Mouse (Mus musculus): ENCODE data around the gene Acpp. TPM values are rescaled to one million over a fixed set of nuclear protein-coding genes. Genes with fewer than 3 reads are reported as not detected.

Gene Acpp
- polyA plus RNA-seq, 1 experiment from 2014 or later, result 0.35 TPM

DNA sequence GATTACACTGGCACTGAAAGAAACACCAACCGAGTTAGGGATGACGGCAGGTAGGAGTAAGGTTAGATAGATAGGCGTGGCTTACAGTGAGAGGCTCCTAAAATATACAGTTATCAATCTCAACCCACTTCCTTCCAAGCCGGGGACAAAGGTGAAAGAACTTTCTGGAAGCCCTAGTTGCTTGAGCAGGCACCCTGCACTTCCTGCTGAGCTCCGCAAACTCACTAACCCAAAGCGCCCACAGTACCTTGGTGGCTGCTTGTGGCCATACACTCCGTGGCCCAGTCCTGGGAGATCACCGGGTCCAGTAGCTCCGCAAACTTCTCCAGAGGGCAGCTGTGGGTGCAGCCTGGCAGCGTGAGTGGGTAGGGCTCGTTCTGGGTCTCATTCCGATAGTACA, 37.0 kb downstream of the Acpp start:
- Histone ChIP-seq H3K4me2 (ENCODE audit: low read length) (no peak overlapping the region), H3K27ac (replicated peaks in 1 of 2; ENCODE audit: control insufficient read depth in 1 of 2, insufficient read depth in 1 of 2, low read depth in 2 of 2, low read length in 2 of 2) (no peak overlapping the region), H3K4me1 (ENCODE audit: control insufficient read depth in 2 of 2, insufficient read depth in 2 of 2, low read length in 2 of 2) (no peaks in the 10 kb centered on the region), H3K27me3 (ENCODE audit: control insufficient read depth, insufficient read depth, low read length) (no peaks in the 10 kb centered on the region), H3K9ac (ENCODE audit: low read length) (no peak overlapping the region), H3K4me3 (ENCODE audit: control insufficient read depth in 1 of 2, insufficient read depth in 1 of 2, low read depth in 1 of 2, low read length in 2 of 2) (no peak overlapping the region), H3K36me3 (ENCODE audit: control insufficient read depth, insufficient read depth, low read length) (no peaks in the 10 kb centered on the region), H3K9me3 (ENCODE audit: control insufficient read depth, low read length) (no peaks in the 10 kb centered on the region)
- WGBS, result 65% methylated on average over 12 of the region's 12 CpGs
- ATAC-seq (ENCODE audit: insufficient number of reproducible peaks, insufficient read depth, low FRiP score, low read depth), result no peak

DNA sequence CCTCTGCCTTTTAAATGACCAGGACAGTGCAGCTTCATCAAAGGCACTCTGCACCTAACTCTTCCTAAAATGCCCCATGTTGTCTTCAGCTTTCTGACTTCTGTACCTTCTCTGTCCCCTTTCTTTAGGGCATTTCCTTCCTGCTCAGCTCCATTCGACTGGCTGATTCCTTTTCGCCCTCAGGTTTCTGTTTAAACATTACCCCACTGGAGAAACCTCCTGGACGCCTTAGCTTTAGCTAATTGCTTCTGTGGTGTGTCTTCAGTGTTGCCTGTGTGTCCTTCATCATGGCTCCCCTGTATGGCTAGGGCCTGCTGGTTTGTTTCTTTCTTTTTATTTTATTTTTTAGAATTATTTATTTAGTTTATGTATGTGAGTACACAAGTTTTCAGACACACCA, 40.5 kb downstream of the Acpp start:
- WGBS, result 61% methylated on average over 3 of the region's 3 CpGs
- Histone ChIP-seq H3K27me3 (ENCODE audit: control insufficient read depth, insufficient read depth, low read length) (no peaks in the 10 kb centered on the region), H3K36me3 (ENCODE audit: control insufficient read depth, insufficient read depth, low read length) (no peaks in the 10 kb centered on the region), H3K27ac (replicated peaks in 1 of 2; ENCODE audit: control insufficient read depth in 1 of 2, insufficient read depth in 1 of 2, low read depth in 2 of 2, low read length in 2 of 2) (no peak overlapping the region), H3K9ac (ENCODE audit: low read length) (no peak overlapping the region), H3K4me3 (ENCODE audit: control insufficient read depth in 1 of 2, insufficient read depth in 1 of 2, low read depth in 1 of 2, low read length in 2 of 2) (no peak overlapping the region), H3K4me2 (ENCODE audit: low read length) (no peak overlapping the region), H3K4me1 (ENCODE audit: control insufficient read depth in 2 of 2, insufficient read depth in 2 of 2, low read length in 2 of 2) (no peaks in the 10 kb centered on the region), H3K9me3 (ENCODE audit: control insufficient read depth, low read length) (no peaks in the 10 kb centered on the region)
- no peak for ATAC-seq (ENCODE audit: insufficient number of reproducible peaks, insufficient read depth, low FRiP score, low read depth)

DNA sequence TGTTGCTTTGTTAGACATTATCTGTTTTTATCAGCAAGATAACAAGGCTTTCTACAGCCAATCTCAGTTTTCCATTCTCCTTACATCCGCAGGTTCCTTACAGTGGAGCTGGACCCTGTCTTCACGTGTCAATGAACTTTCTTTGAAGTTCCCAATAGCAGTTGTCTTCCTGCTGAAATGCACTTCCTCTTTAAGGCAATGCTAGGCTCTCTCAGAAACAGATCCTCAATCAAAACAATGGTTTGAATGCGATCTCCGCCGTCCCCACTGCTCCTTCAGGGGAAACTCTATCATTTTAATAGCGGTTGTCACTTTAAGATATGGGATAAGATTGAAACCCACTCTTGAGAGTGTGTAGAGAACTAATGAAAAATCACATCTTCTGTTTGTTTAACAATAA, 52.6 kb downstream of the Acpp start:
- no peak overlapping the region for H3K27ac ChIP-seq (replicated peaks in 1 of 2; ENCODE audit: control insufficient read depth in 1 of 2, insufficient read depth in 1 of 2, low read depth in 2 of 2, low read length in 2 of 2)
- no peak overlapping the region for H3K4me2 ChIP-seq (ENCODE audit: low read length)
- no peaks in the 10 kb centered on the region for H3K27me3 ChIP-seq (ENCODE audit: control insufficient read depth, insufficient read depth, low read length)
- no peak overlapping the region for H3K9ac ChIP-seq (ENCODE audit: low read length)
- H3K9me3 ChIP-seq (ENCODE audit: control insufficient read depth, low read length), result no peaks in the 10 kb centered on the region
- no peaks in the 10 kb centered on the region for H3K4me1 ChIP-seq (ENCODE audit: control insufficient read depth in 2 of 2, insufficient read depth in 2 of 2, low read length in 2 of 2)
- no peak for ATAC-seq (ENCODE audit: insufficient number of reproducible peaks, insufficient read depth, low FRiP score, low read depth)
- H3K4me3 ChIP-seq (ENCODE audit: control insufficient read depth in 1 of 2, insufficient read depth in 1 of 2, low read depth in 1 of 2, low read length in 2 of 2), result no peak overlapping the region
- no peaks in the 10 kb centered on the region for H3K36me3 ChIP-seq (ENCODE audit: control insufficient read depth, insufficient read depth, low read length)
- 40% methylated on average over 6 of the region's 6 CpGs for WGBS

DNA sequence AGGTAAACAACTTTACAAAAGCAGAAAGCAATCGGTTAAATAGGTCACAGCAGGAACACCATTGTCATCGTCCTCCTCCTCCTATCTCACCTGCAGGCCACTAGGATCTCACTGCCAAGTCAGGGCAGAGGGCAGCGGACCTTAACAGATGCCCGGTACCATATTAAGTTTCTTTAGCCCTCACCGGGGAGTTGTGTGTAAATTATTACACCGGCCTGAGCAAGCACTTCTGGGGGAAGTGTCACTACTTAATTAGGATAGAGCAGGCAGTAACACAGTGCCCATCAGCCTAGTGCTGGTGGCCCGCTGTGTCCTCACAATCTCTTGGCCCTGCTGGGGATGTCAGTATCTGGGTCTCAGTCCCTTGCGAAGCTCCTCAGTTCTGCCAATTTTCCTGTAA, 55.0 kb downstream of the Acpp start:
- no peaks in the 10 kb centered on the region for H3K36me3 ChIP-seq (ENCODE audit: control insufficient read depth, insufficient read depth, low read length)
- H3K4me3 ChIP-seq (ENCODE audit: control insufficient read depth in 1 of 2, insufficient read depth in 1 of 2, low read depth in 1 of 2, low read length in 2 of 2), result no peak overlapping the region
- H3K27ac ChIP-seq (replicated peaks in 1 of 2; ENCODE audit: control insufficient read depth in 1 of 2, insufficient read depth in 1 of 2, low read depth in 2 of 2, low read length in 2 of 2), result no peak overlapping the region
- H3K4me2 ChIP-seq (ENCODE audit: low read length), result no peak overlapping the region
- H3K27me3 ChIP-seq (ENCODE audit: control insufficient read depth, insufficient read depth, low read length), result no peaks in the 10 kb centered on the region
- 49% methylated on average over 8 of the region's 8 CpGs for WGBS
- no peaks in the 10 kb centered on the region for H3K9me3 ChIP-seq (ENCODE audit: control insufficient read depth, low read length)
- ATAC-seq (ENCODE audit: insufficient number of reproducible peaks, insufficient read depth, low FRiP score, low read depth), result no peak
- H3K9ac ChIP-seq (ENCODE audit: low read length), result no peak overlapping the region
- no peaks in the 10 kb centered on the region for H3K4me1 ChIP-seq (ENCODE audit: control insufficient read depth in 2 of 2, insufficient read depth in 2 of 2, low read length in 2 of 2)

DNA sequence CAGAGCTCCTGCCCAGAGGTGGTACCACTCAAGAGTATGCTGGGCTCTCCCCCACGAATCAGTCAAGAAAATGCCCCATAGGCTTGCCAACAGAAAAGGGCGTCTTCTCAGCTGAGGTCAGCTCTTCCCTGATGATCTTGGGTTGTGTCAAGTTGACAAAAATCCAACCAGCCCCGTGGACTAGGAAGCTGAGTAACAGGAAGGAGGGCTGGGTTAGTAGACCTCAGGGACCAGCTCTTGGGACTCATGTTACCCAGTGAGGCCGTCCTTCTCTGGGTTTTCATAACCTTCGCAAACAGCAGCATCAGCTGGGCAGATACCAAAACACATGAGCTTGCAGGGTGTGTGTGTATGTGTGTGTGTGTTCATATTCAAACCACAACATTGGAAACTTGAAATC, 55.8 kb downstream of the Acpp start:
- Histone ChIP-seq H3K9ac (ENCODE audit: low read length) (no peak overlapping the region), H3K27me3 (ENCODE audit: control insufficient read depth, insufficient read depth, low read length) (no peaks in the 10 kb centered on the region), H3K36me3 (ENCODE audit: control insufficient read depth, insufficient read depth, low read length) (no peaks in the 10 kb centered on the region), H3K9me3 (ENCODE audit: control insufficient read depth, low read length) (no peaks in the 10 kb centered on the region), H3K4me3 (ENCODE audit: control insufficient read depth in 1 of 2, insufficient read depth in 1 of 2, low read depth in 1 of 2, low read length in 2 of 2) (no peak overlapping the region), H3K4me1 (ENCODE audit: control insufficient read depth in 2 of 2, insufficient read depth in 2 of 2, low read length in 2 of 2) (no peaks in the 10 kb centered on the region), H3K4me2 (ENCODE audit: low read length) (no peak overlapping the region), H3K27ac (replicated peaks in 1 of 2; ENCODE audit: control insufficient read depth in 1 of 2, insufficient read depth in 1 of 2, low read depth in 2 of 2, low read length in 2 of 2) (no peak overlapping the region)
- ATAC-seq (ENCODE audit: insufficient number of reproducible peaks, insufficient read depth, low FRiP score, low read depth), result no peak
- WGBS, result 69% methylated on average over 5 of the region's 5 CpGs

DNA sequence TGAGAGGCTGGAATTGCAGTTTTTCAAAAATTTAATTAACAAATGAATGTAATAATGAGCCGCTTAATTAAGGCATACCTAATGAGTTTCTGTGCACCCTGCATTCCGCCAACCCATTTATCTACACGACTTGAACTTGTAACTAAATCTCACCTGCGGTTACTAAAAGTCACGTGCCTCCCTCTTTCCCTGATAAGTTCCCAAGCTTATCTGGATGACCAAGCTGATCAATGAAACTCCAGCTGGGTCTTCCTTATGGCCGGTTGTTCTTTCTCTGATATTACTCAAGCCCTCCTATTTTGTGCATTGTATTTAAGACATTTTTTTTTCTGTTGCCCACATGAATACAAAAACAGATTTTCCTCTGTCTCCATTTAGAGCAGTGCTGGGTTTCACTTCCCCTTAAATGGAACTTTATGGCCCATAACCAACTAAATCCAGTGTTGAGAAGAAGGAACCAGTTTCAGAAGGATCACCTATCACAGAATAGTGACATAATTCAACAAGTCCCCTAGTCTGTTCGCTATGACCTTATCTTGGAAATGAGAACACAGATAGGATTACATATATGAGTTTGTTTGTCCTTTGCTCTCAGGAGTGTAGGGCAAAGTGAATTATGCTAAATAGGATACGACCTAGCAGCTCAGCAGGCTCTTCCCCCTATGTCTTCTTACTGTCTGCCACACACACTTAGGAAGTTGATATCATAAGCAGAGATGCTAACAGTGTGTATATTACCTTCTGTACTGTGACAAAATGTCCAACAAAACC, 56.6 kb downstream of the Acpp start:
- 62% methylated on average over 8 of the region's 8 CpGs for WGBS
- no peaks in the 10 kb centered on the region for H3K36me3 ChIP-seq (ENCODE audit: control insufficient read depth, insufficient read depth, low read length)
- no peaks in the 10 kb centered on the region for H3K4me1 ChIP-seq (ENCODE audit: control insufficient read depth in 2 of 2, insufficient read depth in 2 of 2, low read length in 2 of 2)
- H3K4me2 ChIP-seq (ENCODE audit: low read length), result no peak overlapping the region
- H3K9ac ChIP-seq (ENCODE audit: low read length), result no peak overlapping the region
- H3K27me3 ChIP-seq (ENCODE audit: control insufficient read depth, insufficient read depth, low read length), result no peaks in the 10 kb centered on the region
- no peaks in the 10 kb centered on the region for H3K9me3 ChIP-seq (ENCODE audit: control insufficient read depth, low read length)
- no peak for ATAC-seq (ENCODE audit: insufficient number of reproducible peaks, insufficient read depth, low FRiP score, low read depth)
- H3K27ac ChIP-seq (replicated peaks in 1 of 2; ENCODE audit: control insufficient read depth in 1 of 2, insufficient read depth in 1 of 2, low read depth in 2 of 2, low read length in 2 of 2), result no peak overlapping the region
- H3K4me3 ChIP-seq (ENCODE audit: control insufficient read depth in 1 of 2, insufficient read depth in 1 of 2, low read depth in 1 of 2, low read length in 2 of 2), result no peak overlapping the region

DNA sequence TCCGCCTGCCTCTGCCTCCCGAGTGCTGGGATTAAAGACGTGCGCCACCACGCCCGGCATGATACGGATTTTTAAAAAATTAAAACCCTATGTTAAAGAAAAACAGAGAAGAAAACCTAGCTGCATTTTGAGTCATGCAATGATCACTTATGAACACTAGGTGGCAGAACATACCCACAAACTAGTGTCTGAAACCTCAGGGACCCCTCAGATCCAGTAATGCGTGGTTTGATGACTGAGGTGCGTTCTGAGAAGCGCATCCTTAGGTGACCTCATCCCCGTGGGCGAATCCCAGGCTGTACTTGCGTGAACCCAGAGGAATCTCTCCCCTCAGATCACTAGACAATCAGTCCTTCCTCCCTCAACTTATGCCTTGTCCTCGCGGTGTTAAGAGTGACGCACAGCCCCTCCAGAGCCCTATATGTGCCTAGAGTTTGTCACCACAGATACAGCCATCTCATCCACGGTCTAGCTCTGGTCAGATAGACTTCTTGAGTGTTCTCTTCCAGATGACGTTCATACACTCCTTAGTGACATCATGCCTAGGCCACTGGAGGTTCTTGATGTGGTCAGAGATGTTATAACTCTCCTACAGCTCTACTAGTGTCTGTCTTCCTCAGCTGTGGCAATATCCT, 59.9 kb downstream of the Acpp start:
- Histone ChIP-seq H3K27ac (replicated peaks in 1 of 2; ENCODE audit: control insufficient read depth in 1 of 2, insufficient read depth in 1 of 2, low read depth in 2 of 2, low read length in 2 of 2) (no peak overlapping the region), H3K9me3 (ENCODE audit: control insufficient read depth, low read length) (no peaks in the 10 kb centered on the region), H3K4me1 (ENCODE audit: control insufficient read depth in 2 of 2, insufficient read depth in 2 of 2, low read length in 2 of 2) (no peaks in the 10 kb centered on the region), H3K27me3 (ENCODE audit: control insufficient read depth, insufficient read depth, low read length) (no peaks in the 10 kb centered on the region), H3K9ac (ENCODE audit: low read length) (no peak overlapping the region), H3K4me3 (ENCODE audit: control insufficient read depth in 1 of 2, insufficient read depth in 1 of 2, low read depth in 1 of 2, low read length in 2 of 2) (no peak overlapping the region), H3K4me2 (ENCODE audit: low read length) (peak overlapping the region; percentile 49), H3K36me3 (ENCODE audit: control insufficient read depth, insufficient read depth, low read length) (no peaks in the 10 kb centered on the region)
- no peak for ATAC-seq (ENCODE audit: insufficient number of reproducible peaks, insufficient read depth, low FRiP score, low read depth)
- WGBS, result 21% methylated on average over 18 of the region's 18 CpGs
